Mouse (Mus musculus) embryo, embryonic 10 days (tissue): ENCODE data around the gene Ecd.
A peak's percentile ranks its signal among the peaks of the same experiment; 100 is the strongest.

Experiments
- DNase-seq: peaks from one replicate; pipeline ENCODE4 v3.0.0-alpha.2; 2015; ENCODE audit warnings: low spot score

Gene Ecd

DNA sequence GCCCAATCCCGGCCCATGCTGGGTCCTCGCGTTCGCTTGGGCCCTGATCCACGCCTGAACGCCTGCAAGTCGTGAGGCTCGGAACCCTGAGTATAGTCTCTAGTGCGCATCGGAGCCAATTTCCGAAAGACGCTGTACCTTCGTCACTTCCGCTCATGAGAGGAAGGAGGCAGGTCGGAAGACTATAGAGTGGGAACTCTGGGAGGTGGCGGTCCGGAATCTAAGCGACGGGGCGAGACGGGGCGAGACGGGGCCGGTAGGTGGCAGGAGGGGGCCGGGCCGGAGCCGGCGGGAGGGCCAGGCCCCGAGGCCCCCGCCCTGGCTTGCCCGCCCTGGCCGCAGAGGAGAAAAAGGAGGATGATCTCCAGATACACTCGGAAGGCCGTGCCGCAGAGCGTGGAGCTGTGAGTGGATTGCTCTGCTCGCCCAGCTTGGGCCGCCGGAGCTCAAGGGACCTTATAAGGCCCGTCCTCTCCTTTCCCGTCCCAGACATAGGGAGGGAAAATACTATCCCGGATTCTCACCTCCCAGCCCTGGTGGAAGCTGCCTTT, at the start of gene Ecd, which contains the start of gene Fam149b:
Ecd (minus strand) TSS at position 131 of the 551 bp plus-strand sequence.
Fam149b (plus strand) TSS at position 172 of the 551 bp plus-strand sequence.
- DNase-seq, result peak; percentile 99

DNA sequence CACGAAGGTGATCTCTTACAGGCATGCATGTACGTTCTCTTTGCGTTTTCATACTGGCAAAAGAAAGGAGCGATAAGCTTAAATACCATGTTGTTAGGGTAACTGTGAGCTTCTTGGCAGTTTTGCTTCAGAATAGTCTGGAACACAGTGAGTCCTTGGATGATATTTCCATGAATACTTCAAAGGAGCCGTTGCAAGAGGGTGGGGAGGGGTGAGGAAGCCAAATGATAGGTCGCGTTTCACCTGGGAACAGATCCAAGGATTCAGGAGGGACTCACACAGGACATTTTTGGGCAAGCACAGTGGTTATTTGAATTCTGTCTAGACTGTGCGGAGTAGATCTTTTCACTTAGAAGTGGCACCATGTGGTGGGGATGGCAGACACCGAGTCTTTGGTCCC, 49.3 kb upstream of the Ecd start:
- DNase-seq, result no peak

DNA sequence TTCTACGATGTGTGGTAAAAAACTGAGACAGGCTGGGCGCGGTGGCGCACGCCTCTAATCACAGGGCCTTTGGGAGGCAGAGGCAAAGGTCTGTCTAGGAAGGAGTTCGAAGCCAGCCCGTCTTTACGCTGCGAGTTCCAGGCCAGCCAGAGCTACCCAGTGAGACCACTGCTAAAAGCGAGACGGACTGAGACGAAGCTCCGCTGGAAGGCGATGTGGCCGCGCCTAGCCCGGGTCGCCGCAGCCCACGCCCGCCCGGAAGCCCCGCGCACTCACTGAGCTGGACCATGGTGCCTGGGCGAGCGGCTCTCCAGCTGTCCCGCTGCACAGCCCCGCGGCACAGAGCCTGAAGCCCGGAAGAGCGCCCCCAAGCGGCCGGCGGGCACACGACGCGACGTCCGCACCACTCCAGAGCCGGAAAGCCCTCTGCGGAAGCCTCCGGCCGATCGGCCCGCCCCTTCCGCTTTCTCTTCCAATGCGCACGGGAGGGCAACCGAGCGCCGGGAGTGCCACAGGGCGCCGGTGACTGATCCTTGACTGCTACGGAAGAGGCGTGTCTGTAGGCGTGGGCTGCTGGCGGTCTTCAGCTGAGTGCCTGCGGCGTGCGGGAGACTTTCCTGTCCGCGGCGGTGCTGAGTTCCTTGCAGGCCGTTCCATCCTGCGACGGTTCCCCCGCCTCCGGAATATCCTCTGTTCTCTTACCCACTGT, 45.4 kb upstream of the Ecd start, which contains the start of gene Mrps16:
Mrps16 (minus strand) TSS at position 430 of the 709 bp plus-strand sequence.
- DNase-seq, result peak; percentile 97

DNA sequence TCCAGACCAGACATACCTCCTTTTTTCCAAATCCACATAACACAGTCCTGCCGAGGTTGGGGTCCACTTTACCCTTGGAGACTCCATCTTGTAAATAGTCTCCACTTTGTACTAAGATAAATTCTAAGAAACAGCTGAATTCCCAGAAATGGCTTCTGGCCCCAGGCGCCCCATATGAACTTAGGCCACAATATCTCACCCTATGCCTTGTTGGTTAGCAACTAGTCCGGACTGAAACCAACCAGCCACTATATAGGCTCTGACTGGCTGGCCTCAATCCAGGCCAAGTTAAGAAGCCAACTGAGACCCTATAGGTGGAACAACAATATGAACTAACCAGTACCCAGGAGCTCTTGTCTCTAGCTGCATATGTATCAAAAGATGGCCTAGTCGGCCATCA, 44.4 kb upstream of the Ecd start:
- no peak for DNase-seq

DNA sequence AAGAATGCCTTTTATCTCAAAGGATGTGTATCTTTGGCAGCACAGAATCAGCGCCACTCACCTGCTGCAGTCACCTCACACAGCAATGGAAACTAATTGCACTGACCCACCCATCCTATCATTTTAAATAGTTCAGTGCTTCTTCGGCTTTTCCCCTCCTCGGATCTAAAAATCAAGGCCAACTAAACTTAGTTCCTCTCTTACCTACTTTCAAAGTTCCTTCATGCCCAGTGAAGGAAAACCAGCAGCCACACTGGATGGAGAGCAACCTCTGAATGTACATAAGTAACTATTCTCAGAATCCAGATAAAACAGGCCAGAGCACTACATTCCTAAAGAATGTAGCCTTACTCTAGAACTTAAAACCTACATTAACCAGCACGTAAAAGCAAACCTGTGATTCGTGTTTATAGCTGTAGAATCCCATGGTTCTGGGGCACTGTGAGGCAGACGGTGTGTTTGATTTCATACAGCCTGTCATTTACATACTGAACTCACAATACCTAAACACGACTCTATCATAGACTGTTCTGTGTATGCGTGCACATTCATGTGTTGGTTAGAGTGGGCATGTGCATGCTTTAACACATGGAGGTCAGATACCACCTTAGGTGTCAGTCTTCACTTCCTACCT, 41.6 kb upstream of the Ecd start:
- DNase-seq, result no peak

DNA sequence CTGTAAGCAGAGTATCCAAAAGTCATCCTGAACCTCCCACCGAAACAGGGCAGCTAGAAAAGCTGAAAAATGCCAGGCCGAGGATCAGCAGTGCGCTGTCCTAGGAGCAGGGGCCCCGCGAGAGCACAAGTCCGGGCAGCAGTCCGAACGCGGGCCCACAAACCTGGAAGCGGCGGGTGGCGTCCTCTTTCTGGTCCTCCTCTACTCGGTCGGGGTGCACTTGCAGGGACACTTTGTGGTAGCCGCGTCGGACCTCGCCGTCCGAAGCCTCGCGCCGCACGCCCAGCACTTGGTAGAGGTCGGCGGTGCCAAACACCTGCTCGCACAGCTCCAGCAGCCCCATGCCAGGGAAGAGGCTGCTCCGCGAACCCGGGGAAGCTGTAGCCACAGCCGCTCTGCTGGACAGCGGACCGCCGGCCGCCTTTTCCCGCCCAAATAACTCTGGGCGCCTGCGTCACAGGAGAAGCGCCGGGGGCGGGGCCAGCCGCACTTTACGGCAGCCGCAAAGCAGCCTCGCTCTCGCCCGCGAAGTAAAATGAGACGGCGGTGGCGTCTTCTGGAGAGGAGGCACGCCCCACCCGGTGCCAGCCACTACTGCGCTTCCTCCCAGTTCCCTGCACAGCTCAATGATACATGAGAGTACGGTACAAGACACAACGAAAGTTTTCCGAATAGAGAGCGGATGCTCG, 40.7 kb upstream of the Ecd start, which contains the start of gene Dnajc9:
Dnajc9 (minus strand) TSS at position 470 of the 689 bp plus-strand sequence.
- peak; percentile 92 for DNase-seq

DNA sequence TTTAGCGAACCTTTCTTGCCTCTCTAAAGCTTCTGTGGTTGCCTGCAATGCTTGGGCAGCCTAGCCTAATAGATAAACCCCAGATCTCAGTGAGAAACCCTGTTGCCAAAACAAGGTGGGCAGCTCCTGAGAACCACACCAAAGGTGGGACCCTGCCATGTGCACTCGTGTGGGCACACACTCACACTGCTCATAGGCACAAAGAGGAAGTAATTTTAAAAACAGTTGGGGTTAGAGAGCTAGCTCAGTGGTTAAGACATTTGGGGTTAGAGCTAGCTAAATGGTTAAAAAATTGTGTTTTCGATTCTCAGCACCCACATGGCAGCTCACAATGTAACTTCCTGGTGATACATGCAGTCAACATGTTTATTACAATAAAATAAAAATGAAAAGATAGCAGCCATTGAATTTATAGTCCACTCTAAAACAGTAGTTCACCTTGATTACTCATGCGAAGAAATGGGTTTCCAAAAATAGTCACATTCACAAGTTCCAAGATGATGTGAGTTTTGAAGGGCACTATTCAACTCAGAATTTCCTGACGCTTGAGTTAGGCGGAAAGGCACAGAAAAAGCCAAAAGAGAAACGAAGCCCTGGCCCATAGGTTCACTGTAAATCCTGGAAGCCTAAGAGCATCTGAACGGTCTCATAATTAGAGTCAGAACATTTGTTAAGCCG, 32.0 kb upstream of the Ecd start:
- DNase-seq, result no peak

DNA sequence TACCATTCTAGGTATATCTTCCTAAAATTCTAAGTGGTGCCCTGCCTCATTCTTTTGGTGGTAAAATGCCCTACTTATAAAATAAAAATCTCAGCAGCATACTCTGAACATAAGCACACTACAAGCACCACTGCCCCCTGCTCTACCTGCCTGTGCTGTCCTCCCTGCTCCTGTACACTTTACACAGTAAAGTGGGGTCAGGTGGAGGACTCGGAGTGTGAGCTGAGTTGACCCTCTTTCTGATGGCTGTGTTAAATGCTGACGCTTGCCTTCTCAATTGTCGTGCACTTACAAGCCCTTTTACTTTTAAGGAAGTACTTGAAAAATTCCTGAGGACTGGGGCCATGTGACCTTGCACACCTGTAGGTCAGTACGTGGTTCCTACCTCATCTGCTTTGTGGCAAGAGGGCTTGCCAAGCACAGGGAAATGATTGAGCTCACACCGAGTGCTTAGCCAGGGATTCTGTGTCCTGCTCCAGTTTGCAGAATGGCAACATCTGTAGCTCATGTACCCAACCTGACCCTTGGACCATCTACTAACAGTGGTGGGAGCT, 31.2 kb upstream of the Ecd start:
- DNase-seq, result no peak

DNA sequence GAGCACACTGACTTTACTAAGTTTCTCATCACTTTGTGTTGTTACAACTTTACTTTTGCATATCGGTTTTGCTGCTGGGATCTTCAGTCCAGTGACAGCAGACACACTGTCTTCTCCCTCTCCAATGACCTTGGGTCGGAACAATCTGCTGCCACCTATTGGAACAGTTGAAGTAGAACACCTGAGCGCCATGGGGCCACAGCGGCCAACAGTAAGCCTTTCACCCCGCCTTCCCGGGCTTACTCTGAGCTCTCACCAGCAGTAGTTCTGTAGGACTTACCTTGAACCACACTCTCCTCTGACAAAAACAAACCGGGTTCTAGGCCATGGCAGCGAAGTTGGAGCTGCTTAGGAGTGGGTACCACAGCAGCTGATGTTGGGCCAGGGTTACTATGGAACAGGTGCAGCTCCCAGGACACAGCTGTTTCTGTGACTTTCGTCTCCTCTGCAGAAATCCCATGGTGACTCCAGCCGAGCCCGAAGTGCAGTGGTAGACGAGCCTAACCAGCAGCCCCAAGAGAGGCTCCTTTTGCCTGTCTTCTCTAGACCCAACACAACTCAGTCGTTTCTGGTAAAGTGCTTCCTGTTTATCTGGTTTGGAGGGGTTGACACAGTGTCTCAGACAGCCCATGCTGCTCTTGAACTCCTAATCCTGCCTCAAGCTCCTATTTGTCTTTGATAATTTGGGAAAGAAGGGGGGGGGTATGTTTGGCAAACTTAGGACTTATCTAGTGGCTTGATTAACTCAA, 30.6 kb upstream of the Ecd start:
- DNase-seq, result peak; percentile 71

DNA sequence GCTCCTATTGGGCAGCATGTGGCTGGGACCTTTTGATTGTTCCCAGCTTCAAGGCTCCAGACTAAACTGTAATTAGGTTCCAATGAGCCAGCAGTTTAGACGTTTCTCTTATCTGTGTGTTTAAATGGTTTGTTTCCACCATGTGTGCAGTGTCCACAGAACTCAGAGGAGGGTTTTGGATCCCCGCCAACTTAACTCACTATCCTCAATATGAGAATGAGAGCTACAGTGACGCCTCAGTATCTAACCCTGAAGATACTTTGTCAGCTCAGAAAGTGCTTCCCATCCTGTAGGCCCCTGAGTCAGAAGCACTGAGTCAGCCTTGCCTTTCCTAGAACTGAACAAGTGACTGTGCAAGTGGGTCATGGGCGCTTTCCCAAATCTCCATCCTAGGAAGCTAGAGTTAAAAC, 29.2 kb upstream of the Ecd start:
- no peak for DNase-seq

DNA sequence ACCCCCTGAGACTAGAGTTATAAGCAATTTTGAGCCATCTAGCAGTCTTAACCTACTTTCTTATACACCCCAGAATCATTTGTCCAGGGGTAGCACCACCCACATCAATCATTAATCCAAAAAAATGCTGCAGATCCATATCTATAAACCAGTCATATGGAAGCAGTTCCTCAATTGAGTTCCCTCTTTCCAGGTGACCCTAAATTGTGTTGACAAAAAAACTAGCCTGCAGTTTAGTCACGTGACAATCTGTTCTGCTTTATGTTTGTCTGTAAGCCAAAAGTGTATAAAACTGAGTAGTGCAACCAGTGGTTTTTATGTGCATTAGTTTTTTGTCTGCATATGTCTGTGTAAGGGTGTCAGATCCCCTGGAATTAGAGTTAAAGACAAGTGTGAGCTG, 23.9 kb upstream of the Ecd start:
- DNase-seq, result no peak

DNA sequence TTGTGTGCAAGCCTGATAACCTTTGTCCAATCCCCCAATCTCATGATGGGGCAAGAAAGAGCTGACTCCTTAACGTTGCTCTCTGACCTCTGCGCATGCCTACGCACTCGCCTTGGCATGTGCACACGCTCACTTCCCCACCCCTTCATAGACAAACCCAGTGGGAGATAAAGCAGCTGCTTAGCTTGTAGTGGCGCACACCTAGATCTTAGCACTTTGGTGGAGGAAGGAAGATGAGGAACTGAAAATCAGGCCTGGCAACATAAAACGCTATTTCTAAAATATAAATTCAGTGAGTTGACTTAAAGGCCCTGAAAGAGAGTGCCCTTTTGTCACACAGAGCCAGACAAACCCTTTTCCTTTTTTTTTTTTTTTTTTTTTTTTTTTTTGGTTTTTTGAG, 22.9 kb upstream of the Ecd start:
- no peak for DNase-seq

DNA sequence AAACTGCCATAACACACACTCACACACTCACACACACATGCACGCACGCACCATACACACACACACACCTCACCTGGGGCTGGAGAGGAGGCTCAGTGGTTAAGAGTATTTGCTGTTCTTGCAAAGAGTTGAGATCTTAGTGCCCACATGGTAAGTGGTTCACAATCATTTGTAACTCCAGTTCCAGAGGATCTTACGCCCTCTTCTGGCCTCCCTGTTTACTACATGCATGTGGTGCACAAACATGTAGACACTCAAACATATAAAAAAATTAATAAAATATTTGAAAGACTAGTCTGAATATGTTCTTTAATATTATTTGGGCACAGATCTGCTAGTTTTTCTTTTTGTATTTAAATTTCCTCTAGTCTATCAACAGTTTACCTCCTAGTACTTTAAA, 20.4 kb upstream of the Ecd start:
- DNase-seq, result no peak

DNA sequence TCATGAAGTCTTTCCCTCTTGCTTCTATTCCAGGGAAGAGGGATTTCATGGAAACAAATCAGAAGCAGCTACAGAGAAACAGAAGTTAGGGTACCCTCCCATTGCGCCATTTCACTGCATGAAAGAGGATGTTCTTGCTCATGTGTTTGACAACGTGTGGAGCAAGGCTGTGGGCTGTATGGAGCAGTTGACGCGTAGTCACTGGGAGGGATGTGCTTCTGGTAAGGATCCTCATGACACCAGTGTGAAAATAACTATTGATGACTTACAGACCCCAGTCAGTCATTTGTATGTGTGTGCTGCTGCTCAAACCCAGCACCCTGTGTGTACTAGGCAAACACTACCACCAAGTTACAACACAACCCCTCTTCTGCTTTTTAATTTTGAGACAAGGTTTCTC, 15.3 kb upstream of the Ecd start:
- no peak for DNase-seq

DNA sequence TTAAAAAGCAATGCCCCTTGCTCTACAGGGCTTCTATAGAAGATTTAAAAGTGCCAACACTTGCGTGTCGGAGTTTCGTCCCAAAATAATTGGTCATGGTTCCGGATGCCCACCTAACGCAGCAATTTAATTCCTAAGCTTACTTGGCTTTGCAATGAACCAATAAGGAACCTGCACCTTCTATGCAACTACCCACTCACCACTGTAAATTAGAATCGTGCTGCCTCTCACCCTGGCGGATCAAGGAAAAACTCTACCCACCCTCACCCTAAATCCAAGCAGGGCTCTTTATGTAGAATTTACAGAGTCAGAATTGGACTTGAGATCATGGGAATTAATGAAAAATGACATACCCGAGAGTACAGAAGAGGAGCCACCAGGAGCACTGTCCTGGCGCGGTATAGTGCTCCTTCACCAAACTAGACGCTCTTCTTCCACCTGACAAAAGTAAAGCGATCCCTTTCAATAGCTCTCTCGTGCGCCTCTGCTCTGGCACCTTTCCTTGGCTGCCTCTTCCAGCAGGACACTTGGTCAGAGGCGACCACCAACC, 405 bp downstream of the Ecd start:
- no peak for DNase-seq

DNA sequence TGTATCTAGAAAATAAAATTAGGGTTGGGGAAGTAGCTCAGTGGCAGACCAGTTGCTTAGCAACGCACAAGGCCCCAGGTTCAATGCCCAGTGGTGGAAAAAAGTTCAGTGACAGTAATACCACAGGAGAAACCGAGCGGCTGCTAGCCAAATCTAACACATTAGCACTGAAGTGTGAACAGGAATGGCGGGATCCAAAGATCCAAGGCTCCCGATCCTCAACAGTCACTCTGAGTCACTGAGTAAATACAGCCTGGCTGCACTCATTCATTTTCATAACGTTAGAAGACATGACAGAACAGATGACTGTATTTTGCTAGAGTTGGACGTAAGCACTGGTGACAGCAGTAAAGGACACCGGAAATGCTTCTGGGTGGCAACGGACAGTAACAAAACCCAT, 2.0 kb downstream of the Ecd start:
- no peak for DNase-seq

DNA sequence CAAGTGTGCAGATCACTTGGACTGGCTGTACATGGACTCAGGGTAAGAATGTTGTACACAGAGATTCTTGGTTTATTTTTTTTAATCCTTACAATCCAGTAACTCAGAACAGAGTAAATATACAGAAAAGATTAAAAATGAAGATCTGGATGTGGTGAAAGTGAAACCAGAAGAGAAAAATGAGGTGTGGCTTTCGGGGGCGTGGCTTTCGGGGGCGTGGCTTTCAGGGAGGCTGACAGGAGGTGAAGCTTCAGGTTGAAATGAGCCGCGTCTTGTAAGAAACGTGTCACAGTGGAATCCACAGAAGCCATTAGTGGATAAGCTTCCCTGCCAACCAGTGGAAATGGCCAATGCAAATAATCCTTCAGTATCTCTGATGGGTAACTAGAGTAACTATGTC, 7.1 kb downstream of the Ecd start:
- no peak for DNase-seq

DNA sequence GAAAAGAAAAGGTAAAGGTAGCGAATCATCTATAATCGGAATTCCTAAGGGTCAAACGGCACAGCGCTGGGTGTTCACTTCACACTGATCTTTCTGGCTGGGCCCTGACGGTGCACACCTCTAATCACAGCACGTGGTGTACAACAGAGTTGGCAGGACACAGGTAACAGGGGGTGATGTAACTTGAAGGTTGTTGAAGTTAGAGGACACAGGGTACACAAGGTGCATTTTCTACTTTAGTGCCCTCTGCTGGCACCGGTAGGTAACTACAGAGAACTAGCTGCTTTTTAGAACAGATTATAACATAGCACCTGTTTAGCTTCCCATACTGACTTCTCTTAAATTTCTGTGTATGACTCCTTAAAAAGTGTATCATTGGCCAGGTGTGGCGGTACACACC, 7.8 kb downstream of the Ecd start:
- DNase-seq, result peak; percentile 28

DNA sequence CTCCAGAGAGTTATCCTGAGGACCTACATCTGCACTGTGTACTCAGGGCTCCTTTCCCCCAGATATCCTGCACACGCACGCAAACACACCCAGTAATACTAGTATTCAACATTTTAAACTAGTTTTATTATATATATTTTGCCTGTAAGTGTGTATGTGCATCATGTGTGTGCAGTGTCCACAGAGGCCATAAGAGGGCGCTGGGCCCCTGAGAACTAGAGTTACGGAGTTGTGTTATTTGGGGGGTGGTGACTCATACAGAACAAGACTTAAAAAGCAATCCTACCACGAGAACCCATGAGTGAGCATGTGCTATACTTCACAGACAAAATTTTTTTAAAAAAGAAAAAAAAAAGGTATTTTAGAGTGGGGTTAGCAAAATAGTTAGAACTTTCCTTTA, 8.5 kb downstream of the Ecd start:
- no peak for DNase-seq

DNA sequence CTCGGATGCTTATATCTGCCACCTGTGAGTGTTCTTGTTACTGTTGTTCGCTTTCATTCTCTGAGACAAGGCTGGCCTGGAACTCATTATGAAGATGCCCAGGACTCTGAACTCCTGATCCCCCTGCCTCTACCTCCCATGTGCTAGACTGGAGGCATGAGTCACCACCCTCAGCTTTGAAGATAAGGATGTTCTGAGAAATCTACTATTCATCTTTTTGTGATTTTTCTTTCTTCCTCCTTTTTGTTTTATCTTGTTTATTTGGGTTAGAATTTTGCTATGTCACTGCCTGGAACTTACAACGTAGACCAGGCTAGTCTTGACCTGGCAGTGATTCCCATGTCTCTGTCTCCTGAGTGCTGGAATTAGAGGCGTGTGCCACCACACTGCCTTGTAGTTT, 16.6 kb downstream of the Ecd start:
- DNase-seq, result no peak

DNA sequence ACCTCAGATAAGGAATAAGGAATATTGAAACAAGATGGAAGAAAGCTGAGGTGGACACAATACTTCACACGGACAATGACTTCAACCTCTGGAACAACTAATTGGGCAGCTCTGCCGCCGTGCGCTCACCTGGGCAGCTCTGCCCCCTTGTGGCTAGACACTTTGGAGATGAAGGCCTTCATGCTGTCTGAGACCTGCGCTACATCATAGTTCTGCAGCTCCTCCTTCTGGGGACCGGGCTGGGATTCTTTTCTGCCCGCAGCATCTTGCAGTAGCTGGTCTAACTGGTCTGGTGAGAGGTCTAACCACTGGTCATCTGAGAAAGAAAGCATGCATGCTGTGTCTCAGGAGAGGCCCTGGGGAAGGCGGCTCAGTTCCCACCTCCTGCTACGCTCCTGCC, 19.4 kb downstream of the Ecd start:
- DNase-seq, result peak; percentile 62
